Mouse (Mus musculus): ENCODE data around the gene Ackr3.

GRCm38 (mm10) chr1:90230611-90231010, 26.8 kb downstream of the Ackr3 start:
- TF ChIP-seq POLR2A (IDR thresholded peaks at IDR 0.05; ENCODE audit: low read depth, low read length) (no peak), CTCF (IDR thresholded peaks at IDR 0.05; ENCODE audit: borderline replicate concordance, insufficient read depth, low read length) (no peak)

Measured in embryonic fibroblast, embryonic 13.5 days (primary cell).